Mouse (Mus musculus): ENCODE results near the gene Ptprg. TPM values are rescaled to one million over a fixed set of nuclear protein-coding genes. Genes with fewer than 3 reads are reported as not detected.

Gene Ptprg
- total and polyA plus RNA-seq, 3 experiments: not detected

GRCm38 (mm10) chr14:12065736-12066135 is 512.4 kb downstream of the Ptprg start:
- no peak overlapping the region for H3K4me3 ChIP-seq (ENCODE audit: control insufficient read depth in 1 of 2, insufficient read depth in 1 of 2, low read depth in 2 of 2, low read length in 2 of 2)
- H3K36me3 ChIP-seq (ENCODE audit: control insufficient read depth in 1 of 2, insufficient read depth in 2 of 2, low read length in 2 of 2): no peaks in the 10 kb centered on the region
- H3K9ac ChIP-seq (ENCODE audit: control insufficient read depth, low read depth, low read length, poor library complexity, severe bottlenecking): no peak overlapping the region
- H3K27me3 ChIP-seq (ENCODE audit: control insufficient read depth in 1 of 2, insufficient read depth in 2 of 2, low read length in 2 of 2): no peaks in the 10 kb centered on the region
- no peak for DNase-seq (ENCODE audit: low read depth, low spot score)
- no peaks in the 10 kb centered on the region for H3K4me1 ChIP-seq (ENCODE audit: control insufficient read depth in 1 of 2, insufficient read depth in 2 of 2, low read length in 2 of 2)
- H3K27ac ChIP-seq (ENCODE audit: control insufficient read depth, low read depth, low read length): no peak overlapping the region
- H3K9me3 ChIP-seq (replicated peaks; ENCODE audit: insufficient read depth, low read length): no peaks in the 10 kb centered on the region
- no peak for TF ChIP-seq EP300 (IDR thresholded peaks at IDR 0.05; ENCODE audit: low read depth in 1 of 2, low read length in 2 of 2)
- TF ChIP-seq ZKSCAN1 (IDR thresholded peaks at IDR 0.05; ENCODE audit: low read depth, low read length): no peak
- no peak for TF ChIP-seq MAX (IDR thresholded peaks at IDR 0.05; ENCODE audit: low read length)
- no peak for TF ChIP-seq HCFC1 (IDR thresholded peaks at IDR 0.05; ENCODE audit: low read depth, low read length)
- no peak for TF ChIP-seq NELFE (IDR thresholded peaks at IDR 0.05; ENCODE audit: low read depth, low read length)
- TF ChIP-seq USF2 (IDR thresholded peaks at IDR 0.05; ENCODE audit: borderline replicate concordance in 1 of 2, insufficient read depth in 1 of 2, low read depth in 1 of 2, low read length in 2 of 2): no peak
- TF ChIP-seq USF1 (IDR thresholded peaks at IDR 0.05; ENCODE audit: low read depth, low read length): no peak
- no peaks in the 10 kb centered on the region for H3K79me2 ChIP-seq (ENCODE audit: control insufficient read depth, insufficient read depth, low read length, poor library complexity)

GRCm38 (mm10) chr14:12069707-12070106 is 516.4 kb downstream of the Ptprg start:
- H3K79me2 ChIP-seq (ENCODE audit: control insufficient read depth, insufficient read depth, low read length, poor library complexity): no peaks in the 10 kb centered on the region
- no peak overlapping the region for H3K4me3 ChIP-seq (ENCODE audit: control insufficient read depth in 1 of 2, insufficient read depth in 1 of 2, low read depth in 2 of 2, low read length in 2 of 2)
- no peak for DNase-seq (ENCODE audit: low read depth, low spot score)
- TF ChIP-seq SIN3A (IDR thresholded peaks at IDR 0.05; ENCODE audit: low read length) (no peak), RCOR1 (IDR thresholded peaks at IDR 0.05; ENCODE audit: low read depth, low read length) (no peak), ZNF384 (IDR thresholded peaks at IDR 0.05; ENCODE audit: low read depth, low read length) (no peak), ZMIZ1 (IDR thresholded peaks at IDR 0.05; ENCODE audit: low read depth, low read length) (no peak), ETS1 (IDR thresholded peaks at IDR 0.05; ENCODE audit: low read depth, low read length) (no peak), TAL1 (IDR thresholded peaks at IDR 0.05; ENCODE audit: low read length) (no peak), GATA1 (IDR thresholded peaks at IDR 0.05; ENCODE audit: low read depth, low read length) (no peak), TCF12 (IDR thresholded peaks at IDR 0.05; ENCODE audit: low read depth, low read length) (no peak), POLR2A (IDR thresholded peaks at IDR 0.05; ENCODE audit: control insufficient read depth in 1 of 2, insufficient read depth in 1 of 2, low read depth in 1 of 2, low read length in 2 of 2, poor library complexity in 1 of 2) (no peak), E2F4 (IDR thresholded peaks at IDR 0.05; ENCODE audit: borderline replicate concordance, low read depth, low read length) (no peak), MYB (IDR thresholded peaks at IDR 0.05; ENCODE audit: low read depth, low read length) (no peak), POLR2AphosphoS2 (IDR thresholded peaks at IDR 0.05; ENCODE audit: low read length) (no peak), CTCF (IDR thresholded peaks at IDR 0.05 in 2 of 3, conservative IDR thresholded peaks at IDR 0.05 in 1 of 3; ENCODE audit: control insufficient read depth in 1 of 3, insufficient read depth in 1 of 3, low read depth in 2 of 3, low read length in 3 of 3, poor library complexity in 1 of 3, severe bottlenecking in 1 of 3) (no peak), NRF1 (IDR thresholded peaks at IDR 0.05; ENCODE audit: insufficient read depth, low read depth, low read length, poor library complexity, severe bottlenecking) (no peak), NELFE (IDR thresholded peaks at IDR 0.05; ENCODE audit: low read depth, low read length) (no peak), EP300 (IDR thresholded peaks at IDR 0.05; ENCODE audit: low read depth in 1 of 2, low read length in 2 of 2) (no peak), SMC3 (IDR thresholded peaks at IDR 0.05; ENCODE audit: low read depth, low read length) (no peak), JUND (IDR thresholded peaks at IDR 0.05; ENCODE audit: low read depth, low read length) (no peak), MAZ (IDR thresholded peaks at IDR 0.05; ENCODE audit: low read depth, low read length) (no peak), ZC3H11A (IDR thresholded peaks at IDR 0.05; ENCODE audit: low read depth, low read length) (no peak)
- H3K9me3 ChIP-seq (replicated peaks; ENCODE audit: insufficient read depth, low read length): no peaks in the 10 kb centered on the region
- H3K36me3 ChIP-seq (ENCODE audit: control insufficient read depth in 1 of 2, insufficient read depth in 2 of 2, low read length in 2 of 2): no peaks in the 10 kb centered on the region
- H3K27me3 ChIP-seq (ENCODE audit: control insufficient read depth in 1 of 2, insufficient read depth in 2 of 2, low read length in 2 of 2): no peaks in the 10 kb centered on the region
- no peak overlapping the region for H3K27ac ChIP-seq (ENCODE audit: control insufficient read depth, low read depth, low read length)
- H3K9ac ChIP-seq (ENCODE audit: control insufficient read depth, low read depth, low read length, poor library complexity, severe bottlenecking): no peak overlapping the region
- H3K4me1 ChIP-seq (ENCODE audit: control insufficient read depth in 1 of 2, insufficient read depth in 2 of 2, low read length in 2 of 2): no peaks in the 10 kb centered on the region
